Mouse (Mus musculus) embryonic facial prominence, embryonic 13.5 days (tissue): ENCODE data around the gene Spg7. TPM values are rescaled to one million over a fixed set of nuclear protein-coding genes. Genes with fewer than 3 reads are reported as not detected.
A peak's percentile ranks its signal among the peaks of the same experiment; 100 is the strongest.

ENCODE experiments used
- ATAC-seq: fragments of 200-750 bp; cut with Nextera tagmentation; 2 replicates; pipeline ENCODE4 v1.8.0; 2017; ENCODE audit warnings: low read depth; ENCODE audit not compliant: insufficient number of reproducible peaks, insufficient read depth, low FRiP score, low TSS enrichment
- H3K27ac ChIP-seq: fragments of 300-500 bp; sonication (generic); 2 replicates; pipeline ENCODE4 v1.5.1; 2015; ENCODE audit warnings: moderate library complexity, mild to moderate bottlenecking, inconsistent platforms
- H3K27me3 ChIP-seq: fragments of 300-500 bp; sonication (generic); 2 replicates; pipeline ENCODE4 v1.6.1; 2015; ENCODE audit warnings: mild to moderate bottlenecking, inconsistent platforms
- H3K36me3 ChIP-seq: fragments of 300-500 bp; sonication (generic); 2 replicates; pipeline ENCODE4 v1.6.1; 2015; ENCODE audit warnings: mild to moderate bottlenecking, inconsistent platforms
- H3K4me1 ChIP-seq: fragments of 300-500 bp; sonication (generic); 2 replicates; pipeline ENCODE4 v1.6.1; 2015; ENCODE audit warnings: inconsistent platforms
- H3K4me2 ChIP-seq: fragments of 300-500 bp; sonication (generic); 2 replicates; pipeline ENCODE4 v1.6.1; 2015; ENCODE audit warnings: moderate library complexity, mild to moderate bottlenecking, inconsistent platforms
- H3K4me3 ChIP-seq: fragments of 300-500 bp; sonication (generic); 2 replicates; pipeline ENCODE4 v1.5.1; 2015; ENCODE audit warnings: mild to moderate bottlenecking, inconsistent platforms
- H3K9ac ChIP-seq: fragments of 300-500 bp; sonication (generic); 2 replicates; pipeline ENCODE4 v1.6.1; 2015; ENCODE audit warnings: mild to moderate bottlenecking, inconsistent platforms
- H3K9me3 ChIP-seq: fragments of 300-500 bp; sonication (generic); 2 replicates; pipeline ENCODE4 v1.6.1; 2016; ENCODE audit warnings: inconsistent platforms
- WGBS: fragments of 180-500 bp; shearing (Covaris S2); methylation state at CpG from one replicate; pipeline ENCODE4 v1.1.7; 2015; ENCODE audit warnings: mixed read lengths; 5-methylcytosine and 5-hydroxymethylcytosine counted together
- polyA plus RNA-seq: library from polyadenylated mRNA; unstranded; fragments of >200 nt; fragmentation: Nextera tagmentation; extraction: Ambion mirVana; gene quantifications from 2 replicates; pipeline ENCODE4 v1.2.1, GENCODE M21; 2015

Spg7 gene
- polyA plus RNA-seq, 1 experiment from 2014 or later = 47.9 TPM

- no peaks in the 10 kb centered on the region for H3K9me3 ChIP-seq
- peak overlapping the region; percentile 97 for H3K4me3 ChIP-seq
- H3K27me3 ChIP-seq = no peaks in the 10 kb centered on the region
- ATAC-seq = peak; percentile 95
- H3K4me1 ChIP-seq = peaks cover 22% of the 10 kb centered on the region
- peak overlapping the region; percentile 80 for H3K4me2 ChIP-seq
- H3K27ac ChIP-seq = peak overlapping the region; percentile 92
- under 1% methylated on average over 84 of the region's 84 CpGs for WGBS
- H3K36me3 ChIP-seq = peaks cover 20% of the 10 kb centered on the region
- H3K9ac ChIP-seq = peak overlapping the region; percentile 93
Measured at GRCm38 (mm10) chr8:123065214-123066100, 2.7 kb downstream of the Spg7 start.

- Histone ChIP-seq H3K4me2 (peak overlapping the region; percentile 80), H3K4me1 (peaks cover 22% of the 10 kb centered on the region), H3K27ac (peak overlapping the region; percentile 92), H3K9ac (peak overlapping the region; percentile 93), H3K9me3 (no peaks in the 10 kb centered on the region), H3K36me3 (peaks cover 25% of the 10 kb centered on the region), H3K27me3 (no peaks in the 10 kb centered on the region), H3K4me3 (peak overlapping the region; percentile 97)
- 31% methylated on average over 7 of the region's 7 CpGs for WGBS
- ATAC-seq = no peak
Measured at GRCm38 (mm10) chr8:123066101-123066683, 3.5 kb downstream of the Spg7 start.

GRCm38 (mm10) chr8:123071176-123071575 is 8.4 kb downstream of the Spg7 start:
- ATAC-seq = no peak
- Histone ChIP-seq H3K4me1 (peaks cover 10% of the 10 kb centered on the region), H3K4me3 (no peak overlapping the region), H3K9me3 (no peaks in the 10 kb centered on the region), H3K36me3 (peaks cover 72% of the 10 kb centered on the region), H3K27ac (no peak overlapping the region), H3K27me3 (no peaks in the 10 kb centered on the region), H3K9ac (no peak overlapping the region), H3K4me2 (no peak overlapping the region)
- WGBS = 72% methylated on average over 4 of the region's 4 CpGs

GRCm38 (mm10) chr8:123077213-123077612 is 14.5 kb downstream of the Spg7 start:
- Histone ChIP-seq H3K4me1 (no peaks in the 10 kb centered on the region), H3K9ac (peak overlapping the region; percentile 55; the same call in 1 of the 2 replicates), H3K4me2 (no peak overlapping the region), H3K4me3 (no peak overlapping the region), H3K36me3 (peaks cover 95% of the 10 kb centered on the region), H3K27me3 (no peaks in the 10 kb centered on the region), H3K27ac (no peak overlapping the region), H3K9me3 (no peaks in the 10 kb centered on the region)
- ATAC-seq = no peak
- 89% methylated on average over 6 of the region's 6 CpGs for WGBS

- H3K36me3 ChIP-seq = peaks cover 92% of the 10 kb centered on the region
- no peak overlapping the region for H3K9ac ChIP-seq
- H3K27me3 ChIP-seq = no peaks in the 10 kb centered on the region
- H3K4me2 ChIP-seq = no peak overlapping the region
- WGBS = 81% methylated on average over 6 of the region's 6 CpGs
- no peak for ATAC-seq
- no peak overlapping the region for H3K4me3 ChIP-seq
- H3K27ac ChIP-seq = no peak overlapping the region
- no peaks in the 10 kb centered on the region for H3K9me3 ChIP-seq
- no peaks in the 10 kb centered on the region for H3K4me1 ChIP-seq
Measured at GRCm38 (mm10) chr8:123082993-123083392, 20.3 kb downstream of the Spg7 start.

- no peaks in the 10 kb centered on the region for H3K4me1 ChIP-seq
- peaks cover 93% of the 10 kb centered on the region for H3K36me3 ChIP-seq
- H3K9ac ChIP-seq = no peak overlapping the region
- H3K27me3 ChIP-seq = no peaks in the 10 kb centered on the region
- ATAC-seq = no peak
- 88% methylated on average over 12 of the region's 12 CpGs for WGBS
- H3K27ac ChIP-seq = no peak overlapping the region
- H3K9me3 ChIP-seq = no peaks in the 10 kb centered on the region
- H3K4me2 ChIP-seq = no peak overlapping the region
- H3K4me3 ChIP-seq = no peak overlapping the region
Measured at GRCm38 (mm10) chr8:123083610-123084009, 20.9 kb downstream of the Spg7 start.

GRCm38 (mm10) chr8:123087289-123087688 is 24.5 kb downstream of the Spg7 start:
- Histone ChIP-seq H3K9me3 (no peaks in the 10 kb centered on the region), H3K9ac (no peak overlapping the region), H3K27ac (no peak overlapping the region), H3K4me2 (no peak overlapping the region), H3K27me3 (no peaks in the 10 kb centered on the region), H3K36me3 (peaks cover 94% of the 10 kb centered on the region), H3K4me3 (no peak overlapping the region), H3K4me1 (no peaks in the 10 kb centered on the region)
- WGBS = 84% methylated on average over 9 of the region's 9 CpGs
- no peak for ATAC-seq

- ATAC-seq = no peak
- peaks cover 52% of the 10 kb centered on the region for H3K36me3 ChIP-seq
- H3K4me3 ChIP-seq = no peak overlapping the region
- H3K9me3 ChIP-seq = no peaks in the 10 kb centered on the region
- H3K4me2 ChIP-seq = no peak overlapping the region
- WGBS = 89% methylated on average over 11 of the region's 11 CpGs
- no peaks in the 10 kb centered on the region for H3K27me3 ChIP-seq
- H3K4me1 ChIP-seq = peaks cover 14% of the 10 kb centered on the region
- H3K27ac ChIP-seq = no peak overlapping the region
- 0 out of 2 replicates have a peak overlapping the region, but pooled peaks have one; percentile 12 for H3K9ac ChIP-seq
Measured at GRCm38 (mm10) chr8:123097216-123097615, 34.5 kb downstream of the Spg7 start.

GRCm38 (mm10) chr8:123097786-123098584 is 35.2 kb downstream of the Spg7 start:
- Histone ChIP-seq H3K4me3 (no peak overlapping the region), H3K27me3 (no peaks in the 10 kb centered on the region), H3K9ac (no peak overlapping the region), H3K4me2 (no peak overlapping the region), H3K36me3 (peaks cover 47% of the 10 kb centered on the region), H3K9me3 (no peaks in the 10 kb centered on the region), H3K27ac (no peak overlapping the region), H3K4me1 (peaks cover 14% of the 10 kb centered on the region)
- ATAC-seq = no peak
- 76% methylated on average over 12 of the region's 12 CpGs for WGBS

- Histone ChIP-seq H3K4me1 (peaks cover 27% of the 10 kb centered on the region), H3K9ac (peak overlapping the region; percentile 41; the same call in 1 of the 2 replicates), H3K36me3 (peaks cover 46% of the 10 kb centered on the region), H3K27me3 (no peaks in the 10 kb centered on the region), H3K4me2 (no peak overlapping the region), H3K4me3 (no peak overlapping the region), H3K27ac (peak overlapping the region; percentile 77), H3K9me3 (no peaks in the 10 kb centered on the region)
- 16% methylated on average over 8 of the region's 8 CpGs for WGBS
- ATAC-seq = no peak; the same call in 1 of the 2 replicates
Measured at GRCm38 (mm10) chr8:123100288-123100687, 37.5 kb downstream of the Spg7 start.

- peaks cover 27% of the 10 kb centered on the region for H3K4me1 ChIP-seq
- no peak for ATAC-seq
- no peak overlapping the region for H3K4me3 ChIP-seq
- peak overlapping the region; percentile 95 for H3K4me2 ChIP-seq
- no peak overlapping the region for H3K9ac ChIP-seq
- H3K9me3 ChIP-seq = no peaks in the 10 kb centered on the region
- H3K27me3 ChIP-seq = no peaks in the 10 kb centered on the region
- H3K27ac ChIP-seq = peak overlapping the region; percentile 77; the same call in 1 of the 2 replicates
- H3K36me3 ChIP-seq = peaks cover 47% of the 10 kb centered on the region
- 76% methylated on average over 4 of the region's 4 CpGs for WGBS
Measured at GRCm38 (mm10) chr8:123101244-123101643, 38.5 kb downstream of the Spg7 start.
